ENCODE assay signal across 22 mouse cellular contexts in the genomic region with DNA sequence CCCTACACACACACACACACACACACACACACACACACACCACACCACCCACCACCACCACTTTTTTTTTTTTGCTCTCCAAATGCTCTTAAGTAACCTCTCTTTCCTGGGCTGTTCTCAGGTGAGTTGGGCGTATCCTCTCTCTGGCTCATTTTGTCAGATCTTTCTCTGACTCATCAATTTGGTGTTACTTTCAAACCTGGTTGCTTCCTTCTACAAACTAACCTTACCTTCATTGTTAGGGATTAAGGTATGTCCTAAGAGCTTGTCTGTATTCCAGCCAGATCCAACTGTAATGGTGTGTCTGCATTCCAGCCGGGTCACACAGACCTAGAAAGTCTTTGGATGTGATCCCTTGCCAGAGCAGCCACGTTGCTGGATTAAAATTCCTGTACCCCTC. TPM values are rescaled to one million over a fixed set of nuclear protein-coding genes. Genes with fewer than 3 reads are reported as not detected.
DNase-seq lines count a peak whose midpoint lies in the region; ATAC-seq and TF ChIP-seq lines count a peak whose summit lies in the region.
"Had no signal": no experiment of that assay in that cellular context is flagged by ENCODE, and none has a peak within 500 bp of the region (broad histone marks: within the 10 kb centered on the region; RNA-seq: fewer than 3 reads in every experiment).

No protein-coding gene starts in this region.

- no peaks in the 10 kb centered on the region for H3K27me3 ChIP-seq in liver, adult 2 months (ENCODE audit: control insufficient read depth, insufficient read depth, low read length)
- H3K27me3 ChIP-seq in liver, embryonic 11.5 days (replicated peaks; ENCODE audit: control insufficient read depth, insufficient read depth, low read length) = no peaks in the 10 kb centered on the region
- no peaks in the 10 kb centered on the region for H3K27me3 ChIP-seq in midbrain, embryonic 16.5 days (ENCODE audit: control insufficient read depth, insufficient read depth, low read depth, low read length)
- H3K27me3 ChIP-seq: embryonic facial prominence, embryonic 12.5 days; forebrain, embryonic 12.5 days had no signal

- WGBS in liver, adult 2 months = 22% methylated on average over 3 of the region's 3 CpGs
- WGBS in liver, embryonic 11.5 days = 69% methylated on average over 3 of the region's 3 CpGs
- 66% methylated on average over 3 of the region's 3 CpGs for WGBS in midbrain, embryonic 16.5 days

- ATAC-seq in liver, embryonic 11.5 days (replicated peaks; ENCODE audit: low FRiP score) = no peak
- ATAC-seq in midbrain, embryonic 16.5 days = no peak
- ATAC-seq: forebrain, embryonic 14.5 days; forebrain, embryonic 16.5 days had no signal

- H3K9ac ChIP-seq in liver, adult 2 months (ENCODE audit: low read depth, low read length) = peak overlapping the region; percentile 63
- no peak overlapping the region for H3K9ac ChIP-seq in liver, embryonic 11.5 days (ENCODE audit: low read depth, low read length)
- no peak overlapping the region for H3K9ac ChIP-seq in midbrain, embryonic 16.5 days (ENCODE audit: low read depth, low read length)
- H3K9ac ChIP-seq: embryonic facial prominence, embryonic 12.5 days; forebrain, embryonic 12.5 days had no signal

- H3K4me3 ChIP-seq in liver, adult 2 months (ENCODE audit: insufficient read depth, low read depth, low read length) = no peak overlapping the region
- no peak overlapping the region for H3K4me3 ChIP-seq in liver, embryonic 11.5 days (ENCODE audit: low read depth, low read length)
- no peak overlapping the region for H3K4me3 ChIP-seq in brown adipose tissue, adult 24 weeks (ENCODE audit: insufficient read depth, low read depth, low read length)
- H3K4me3 ChIP-seq in midbrain, embryonic 16.5 days (ENCODE audit: low read depth, low read length) = no peak overlapping the region
- H3K4me3 ChIP-seq: embryonic facial prominence, embryonic 10.5 days; embryonic facial prominence, embryonic 12.5 days; forebrain, embryonic 10.5 days; forebrain, embryonic 12.5 days had no signal

- peaks cover 28% of the 10 kb centered on the region for H3K4me1 ChIP-seq in liver, adult 2 months (ENCODE audit: control insufficient read depth, insufficient read depth, low read length)
- no peaks in the 10 kb centered on the region; the same call in none of the 2 replicates for H3K4me1 ChIP-seq in liver, embryonic 11.5 days (replicated peaks; ENCODE audit: control insufficient read depth, insufficient read depth, low read length)
- H3K4me1 ChIP-seq in brown adipose tissue, adult 24 weeks (ENCODE audit: control insufficient read depth, insufficient read depth, insufficient read length, low read length) = peaks cover 8% of the 10 kb centered on the region
- no peaks in the 10 kb centered on the region for H3K4me1 ChIP-seq in midbrain, embryonic 16.5 days (ENCODE audit: control insufficient read depth, insufficient read depth, low read length)
- H3K4me1 ChIP-seq: embryonic facial prominence, embryonic 12.5 days; forebrain, embryonic 12.5 days had no signal

- peak; percentile 68 for DNase-seq in liver, adult 2 months (ENCODE audit: extremely low read depth, low read depth, low spot score)
- DNase-seq in liver, embryonic 11.5 days (ENCODE audit: low spot score) = no peak
- DNase-seq in fat pad, adult 2 months (ENCODE audit: extremely low read depth, low read depth, low spot score) = peak; percentile 76
- peak; percentile 38 for DNase-seq in induced T-regulatory cell, adult 2 months (ENCODE audit: low read depth)
- no peak for DNase-seq in spleen, adult 18-20 months
- no peak for DNase-seq in gastrocnemius, postnatal 10 days
- DNase-seq: adrenal gland, adult 2 months; adrenal gland, postnatal 10 days; adrenal gland, postnatal 25 days; cerebellum, adult 11-12 months; cerebellum, adult 2 months; cerebellum, adult 9-10 months; cerebellum, postnatal 10 days; cerebellum, postnatal 25 days had no signal

- H3K36me3 ChIP-seq in liver, adult 2 months (ENCODE audit: control insufficient read depth, insufficient read depth, low read length) = no peaks in the 10 kb centered on the region
- H3K36me3 ChIP-seq in liver, embryonic 11.5 days (ENCODE audit: control insufficient read depth, insufficient read depth, low read length) = no peaks in the 10 kb centered on the region
- no peaks in the 10 kb centered on the region for H3K36me3 ChIP-seq in midbrain, embryonic 16.5 days (ENCODE audit: control insufficient read depth, insufficient read depth, low read length)
- H3K36me3 ChIP-seq: embryonic facial prominence, embryonic 10.5 days; embryonic facial prominence, embryonic 12.5 days; forebrain, embryonic 10.5 days; forebrain, embryonic 12.5 days had no signal

- H3K27ac ChIP-seq in liver, adult 2 months (replicated peaks; ENCODE audit: insufficient read depth, low read depth, low read length) = peak overlapping the region; percentile 98
- H3K27ac ChIP-seq in liver, embryonic 11.5 days (ENCODE audit: low read depth, low read length) = no peak overlapping the region
- H3K27ac ChIP-seq in brown adipose tissue, adult 24 weeks (replicated peaks; ENCODE audit: low read depth, low read length) = 0 out of 2 replicates have a peak overlapping the region, but pooled peaks have one; percentile 22
- no peak overlapping the region for H3K27ac ChIP-seq in midbrain, embryonic 16.5 days (ENCODE audit: low read length)
- H3K27ac ChIP-seq: embryonic facial prominence, embryonic 10.5 days; embryonic facial prominence, embryonic 12.5 days; forebrain, embryonic 10.5 days; forebrain, embryonic 12.5 days had no signal

- TF ChIP-seq CTCF in liver, adult 2 months (IDR thresholded peaks at IDR 0.05; ENCODE audit: low read depth, low read length) = no peak

- no peak overlapping the region for H3K4me2 ChIP-seq in liver, embryonic 11.5 days
- no peak overlapping the region for H3K4me2 ChIP-seq in midbrain, embryonic 16.5 days (ENCODE audit: low read length)
- H3K4me2 ChIP-seq: embryonic facial prominence, embryonic 12.5 days; forebrain, embryonic 12.5 days had no signal

- no peaks in the 10 kb centered on the region for H3K9me3 ChIP-seq in liver, embryonic 11.5 days (ENCODE audit: control insufficient read depth, low read length)
- H3K9me3 ChIP-seq in midbrain, embryonic 16.5 days (replicated peaks; ENCODE audit: control insufficient read depth, low read length, poor library complexity, severe bottlenecking) = no peaks in the 10 kb centered on the region
- H3K9me3 ChIP-seq: embryonic facial prominence, embryonic 10.5 days; embryonic facial prominence, embryonic 12.5 days; forebrain, embryonic 10.5 days; forebrain, embryonic 12.5 days had no signal

- no peak for TF ChIP-seq POLR2A in liver, adult 2 months (IDR thresholded peaks at IDR 0.05; ENCODE audit: extremely low read depth, insufficient read depth, low read length)

- H3K79me2 ChIP-seq in liver, adult 2 months (ENCODE audit: control insufficient read depth, insufficient read depth, low read length) = no peaks in the 10 kb centered on the region

RNA-seq across cellular contexts. Expression of gene Ak2, which starts 14.5 kb away (rescaled TPM):
- 194 and 232 TPM in 2 replicates for total RNA-seq in liver, adult 2 months (2014; rRNA removed)
- 140 and 156 TPM in 2 replicates for polyA plus RNA-seq in liver, adult 2 months (2012; rRNA removed)
- 235 and 256 TPM in 2 replicates for polyA plus RNA-seq in liver, embryonic 11.5 days (2014; fragmentation: Nextera tagmentation; extraction: Ambion mirVana)
- polyA plus RNA-seq in brown adipose tissue, adult 24 weeks (2012; ENCODE audit: insufficient read depth, insufficient read length, missing spikeins) = 311 and 382 TPM in 2 replicates
- polyA plus RNA-seq in midbrain, embryonic 16.5 days (2015; fragmentation: Nextera tagmentation; extraction: Ambion mirVana) = 81.6 and 81.7 TPM in 2 replicates
- total RNA-seq in gastrocnemius, postnatal 10 days (2021) = 10 to 100 TPM; 47.7 to 55.3 TPM

RNA-seq across cellular contexts. Expression of gene Azin2, which starts 15.0 kb away (rescaled TPM):
- 5.4 and 5.7 TPM in 2 replicates for total RNA-seq in liver, adult 2 months (2014; rRNA removed)
- 0.81 and 1.7 TPM in 2 replicates for polyA plus RNA-seq in liver, adult 2 months (2012; rRNA removed)
- polyA plus RNA-seq in liver, embryonic 11.5 days (2014; fragmentation: Nextera tagmentation; extraction: Ambion mirVana) = 4.6 and 5.8 TPM in 2 replicates
- polyA plus RNA-seq in brown adipose tissue, adult 24 weeks (2012; ENCODE audit: insufficient read depth, insufficient read length, missing spikeins) = 3.8 and 4.8 TPM in 2 replicates
- polyA plus RNA-seq in midbrain, embryonic 16.5 days (2015; fragmentation: Nextera tagmentation; extraction: Ambion mirVana) = 16.6 and 20.2 TPM in 2 replicates
- total RNA-seq in gastrocnemius, postnatal 10 days (2021) = 1 to 10 TPM; 3.2 to 3.9 TPM

Comparison
In these comparisons a context has a peak if more than half of its experiments do, and no peak if none do; other contexts are left out.
1. DNase-seq: peak in liver, adult 2 months (single experiment), fat pad, adult 2 months (single experiment) and induced T-regulatory cell, adult 2 months (single experiment); none in liver, embryonic 11.5 days (single experiment), spleen, adult 18-20 months (0 of 2) and gastrocnemius, postnatal 10 days (single experiment).
2. H3K27ac ChIP-seq: peak in liver, adult 2 months (single experiment) and brown adipose tissue, adult 24 weeks (single experiment); none in liver, embryonic 11.5 days (single experiment) and midbrain, embryonic 16.5 days (single experiment).